Mouse (Mus musculus) liver, embryonic 12.5 days (tissue): Measurements from ENCODE around the gene Kcng3. TPM values are rescaled to one million over a fixed set of nuclear protein-coding genes. Genes with fewer than 3 reads are reported as not detected.
A peak's percentile ranks its signal among the peaks of the same experiment; 100 is the strongest.

Experiments
- ATAC-seq: fragments of 200-750 bp; cut with Nextera tagmentation; 2 replicates; pipeline ENCODE4 v1.8.0; 2017; ENCODE audit warnings: moderate number of reproducible peaks, mild to moderate bottlenecking, moderate library complexity
- H3K27ac ChIP-seq: fragments of 300-500 bp; sonication (generic); 2 replicates; pipeline ENCODE4 v1.5.1; 2016; ENCODE audit warnings: mild to moderate bottlenecking
- H3K27me3 ChIP-seq: fragments of 300-500 bp; sonication (generic); replicated peaks from 2 replicates; pipeline ENCODE4 v1.6.1; 2016; ENCODE audit warnings: mild to moderate bottlenecking, moderate library complexity
- H3K36me3 ChIP-seq: fragments of 300-500 bp; sonication (generic); 2 replicates; pipeline ENCODE4 v1.6.1; 2016; ENCODE audit warnings: mild to moderate bottlenecking, moderate library complexity
- H3K4me1 ChIP-seq: fragments of 300-500 bp; sonication (generic); 2 replicates; pipeline ENCODE4 v1.6.1; 2016
- H3K4me2 ChIP-seq: fragments of 300-500 bp; sonication (generic); 2 replicates; pipeline ENCODE4 v1.6.1; 2016; ENCODE audit warnings: mild to moderate bottlenecking, moderate library complexity
- H3K4me3 ChIP-seq: fragments of 300-500 bp; sonication (generic); 2 replicates; pipeline ENCODE4 v1.5.1; 2016; ENCODE audit warnings: mild to moderate bottlenecking, moderate library complexity
- H3K9ac ChIP-seq: fragments of 300-500 bp; sonication (generic); 2 replicates; pipeline ENCODE4 v1.6.1; 2016; ENCODE audit warnings: mild to moderate bottlenecking, moderate library complexity
- H3K9me3 ChIP-seq: fragments of 300-500 bp; sonication (generic); replicated peaks from 2 replicates; pipeline ENCODE4 v1.6.1; 2016; ENCODE audit warnings: mild to moderate bottlenecking, moderate library complexity
- WGBS: fragments of 180-500 bp; shearing (Covaris S2); methylation state at CpG from one replicate; pipeline ENCODE4 v1.1.7; 2016; ENCODE audit not compliant: insufficient replicate concordance; 5-methylcytosine and 5-hydroxymethylcytosine counted together
- polyA plus RNA-seq: library from polyadenylated mRNA; unstranded; fragments of >200 nt; fragmentation: Nextera tagmentation; extraction: Ambion mirVana; gene quantifications from 2 replicates; pipeline ENCODE4 v1.2.1, GENCODE M21; 2016

Gene Kcng3
- polyA plus RNA-seq, 1 experiment from 2014 or later: 0.06 TPM

DNA sequence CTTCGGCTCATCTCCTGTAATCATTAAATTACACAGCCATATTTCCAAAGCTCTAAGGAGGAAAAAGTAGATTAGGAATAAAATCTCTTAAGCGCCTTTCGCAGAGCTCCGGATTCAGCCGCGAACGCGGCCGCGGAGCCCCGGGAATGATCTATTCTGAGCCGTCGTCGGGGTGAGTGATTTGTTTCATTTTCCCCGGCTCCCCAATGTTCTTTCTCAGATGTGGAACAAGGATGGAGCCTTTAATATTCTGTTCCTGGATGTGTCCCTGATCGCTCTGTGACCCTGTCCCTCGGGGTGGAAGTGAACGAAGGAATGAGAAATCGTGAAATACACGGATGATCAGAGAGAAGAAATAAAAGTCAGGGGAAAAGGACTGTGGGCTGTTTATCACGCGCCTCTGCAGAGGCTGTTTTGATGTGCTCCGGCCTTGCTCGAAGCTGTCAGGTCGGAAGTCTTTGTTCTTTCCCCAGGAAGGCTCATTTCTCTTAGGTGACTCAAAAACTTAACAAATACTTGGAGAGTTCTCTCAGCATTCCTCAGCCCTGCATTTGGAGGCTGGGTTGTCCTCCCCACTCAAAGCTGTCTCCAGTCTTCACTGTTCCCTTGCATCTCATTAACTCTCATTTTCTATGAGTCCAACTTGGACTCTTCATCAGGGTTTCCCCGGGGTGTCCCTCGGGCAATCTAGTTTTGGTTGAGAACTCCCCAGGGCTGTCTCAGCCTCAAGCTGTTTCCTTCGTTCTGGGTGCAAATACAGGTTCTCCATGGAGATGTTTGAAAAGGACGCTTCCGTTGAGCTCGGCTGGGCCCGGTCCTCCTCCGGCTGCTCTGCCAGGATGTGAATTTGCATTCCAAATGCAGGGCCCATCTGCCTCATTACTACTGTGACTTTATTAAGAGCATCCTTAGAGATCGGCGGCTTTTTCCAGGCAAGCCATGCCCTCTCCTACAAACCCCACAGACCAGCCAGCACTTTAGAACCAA lies 85.6 kb downstream of the Kcng3 start:
- H3K36me3 ChIP-seq: no peaks in the 10 kb centered on the region
- no peak for ATAC-seq
- H3K9ac ChIP-seq: peak overlapping the region; percentile 43
- no peak overlapping the region for H3K27ac ChIP-seq
- H3K4me1 ChIP-seq: peaks cover 20% of the 10 kb centered on the region
- peak overlapping the region; percentile 50 for H3K4me3 ChIP-seq
- H3K4me2 ChIP-seq: peak overlapping the region; percentile 64
- peaks cover 51% of the 10 kb centered on the region for H3K27me3 ChIP-seq
- H3K9me3 ChIP-seq: no peaks in the 10 kb centered on the region
- 21% methylated on average over 35 of the region's 35 CpGs for WGBS

DNA sequence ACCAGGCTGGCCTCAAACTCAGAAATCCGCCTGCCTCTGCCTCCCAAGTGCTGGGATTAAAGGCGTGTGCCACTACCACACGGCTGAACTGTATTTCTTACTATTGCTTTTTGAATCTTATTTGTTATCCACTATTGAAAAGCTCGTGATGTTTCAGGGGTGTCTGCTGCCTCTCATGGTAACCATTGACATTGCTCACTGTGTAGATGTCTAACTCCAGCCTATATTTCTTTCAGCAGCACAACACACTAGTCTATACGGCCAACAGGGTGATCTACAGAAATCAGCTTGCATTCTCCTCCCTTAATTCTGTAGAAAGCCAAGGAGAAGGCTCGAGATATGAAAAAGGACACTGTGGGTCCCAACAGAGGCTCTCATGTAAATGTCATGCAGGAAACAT lies 86.4 kb downstream of the Kcng3 start:
- Histone ChIP-seq H3K9me3 (no peaks in the 10 kb centered on the region), H3K9ac (no peak overlapping the region), H3K4me2 (peak overlapping the region; percentile 64), H3K4me3 (peak overlapping the region; percentile 50; the same call in 1 of the 2 replicates), H3K27me3 (peaks cover 56% of the 10 kb centered on the region), H3K27ac (no peak overlapping the region), H3K36me3 (no peaks in the 10 kb centered on the region), H3K4me1 (peaks cover 20% of the 10 kb centered on the region)
- no peak for ATAC-seq
- WGBS: 60% methylated on average over 6 of the region's 6 CpGs

DNA sequence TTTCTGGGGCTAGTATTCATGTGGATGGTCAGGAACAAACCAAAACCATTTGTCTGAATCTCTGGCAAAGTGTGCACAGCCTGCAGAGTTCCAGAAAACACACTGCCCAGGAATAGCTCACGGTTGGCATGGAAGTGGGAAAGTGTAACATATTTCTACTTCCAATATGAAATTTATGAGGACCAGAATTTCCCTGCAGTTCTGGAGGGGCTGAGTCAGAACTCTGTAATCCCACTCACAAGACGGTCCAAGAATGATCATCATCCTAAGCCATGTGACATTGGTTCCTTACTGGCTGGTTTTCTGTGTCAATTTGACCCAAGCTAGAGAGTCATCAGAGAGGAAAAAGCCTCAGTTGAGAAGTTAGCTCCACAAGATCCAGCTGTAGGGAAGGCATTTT lies 89.3 kb downstream of the Kcng3 start:
- no peak overlapping the region for H3K4me2 ChIP-seq
- H3K27ac ChIP-seq: no peak overlapping the region
- H3K9ac ChIP-seq: no peak overlapping the region
- no peaks in the 10 kb centered on the region for H3K36me3 ChIP-seq
- peaks cover 10% of the 10 kb centered on the region for H3K4me1 ChIP-seq
- no peak overlapping the region for H3K4me3 ChIP-seq
- no peak for ATAC-seq
- WGBS: 75% methylated on average over 2 of the region's 2 CpGs
- H3K9me3 ChIP-seq: no peaks in the 10 kb centered on the region
- H3K27me3 ChIP-seq: peaks cover 50% of the 10 kb centered on the region

DNA sequence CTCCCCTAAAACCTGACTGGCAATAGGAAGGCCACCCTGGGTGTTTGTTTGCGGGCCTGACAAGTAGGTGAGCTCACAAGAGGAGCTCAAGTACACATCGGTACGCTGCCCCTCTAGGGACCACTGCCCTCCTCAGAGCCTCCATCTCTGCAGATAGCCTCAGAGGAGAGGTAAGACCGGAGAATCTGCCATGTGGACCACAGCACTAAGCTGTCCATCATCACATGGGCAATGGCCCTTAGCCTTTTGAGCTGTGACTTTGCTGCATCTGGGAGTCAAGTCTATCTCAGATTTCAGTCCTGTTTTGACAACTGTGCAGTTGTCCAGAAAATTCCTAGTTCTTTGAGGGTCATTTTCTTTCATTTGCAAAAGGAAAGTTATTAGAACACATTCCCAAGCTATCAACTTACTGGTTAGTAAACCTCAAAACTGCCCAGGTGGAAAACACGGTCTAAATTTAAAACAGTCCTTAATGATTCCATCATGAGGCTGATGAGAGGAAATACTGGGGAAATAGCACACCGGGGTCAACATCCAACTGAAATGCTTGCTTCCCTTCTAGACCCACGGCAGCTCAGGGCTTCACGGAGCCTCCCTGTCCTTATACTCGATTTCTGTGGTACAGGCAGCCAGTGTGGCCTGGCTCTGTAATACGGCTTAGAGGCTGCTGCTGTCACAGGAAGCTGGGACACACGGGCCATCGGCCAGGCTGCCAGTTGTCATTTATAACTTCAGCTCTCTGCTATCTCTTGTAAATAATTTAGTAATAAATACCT lies 92.2 kb downstream of the Kcng3 start:
- H3K4me2 ChIP-seq: no peak overlapping the region
- WGBS: 54% methylated on average over 12 of the region's 12 CpGs
- no peak overlapping the region for H3K9ac ChIP-seq
- no peaks in the 10 kb centered on the region for H3K36me3 ChIP-seq
- no peak for ATAC-seq
- H3K27ac ChIP-seq: no peak overlapping the region
- H3K4me1 ChIP-seq: no peaks in the 10 kb centered on the region
- no peaks in the 10 kb centered on the region for H3K9me3 ChIP-seq
- peaks cover 20% of the 10 kb centered on the region; the same call in 1 of the 2 replicates for H3K27me3 ChIP-seq
- no peak overlapping the region for H3K4me3 ChIP-seq

DNA sequence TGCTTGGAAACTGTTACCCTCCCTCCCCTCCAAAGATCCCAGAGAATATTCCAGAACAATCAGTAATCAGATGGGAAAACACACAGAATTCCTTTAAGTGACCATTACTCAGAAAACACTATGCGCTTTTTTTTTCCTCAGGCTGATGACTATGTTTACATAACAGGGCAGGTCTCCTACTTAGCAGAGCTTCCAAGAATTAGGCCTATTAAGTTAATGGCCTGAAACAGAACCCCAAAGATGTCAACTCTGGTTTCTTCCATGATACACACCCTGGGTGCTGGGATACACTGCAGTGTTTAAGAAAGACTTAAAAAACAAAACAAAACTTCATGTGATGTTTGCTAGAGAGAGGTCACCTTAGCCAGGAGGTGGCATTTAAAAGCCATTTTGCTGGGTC lies 93.0 kb downstream of the Kcng3 start:
- Histone ChIP-seq H3K9ac (no peak overlapping the region), H3K27ac (no peak overlapping the region), H3K4me3 (no peak overlapping the region), H3K9me3 (no peaks in the 10 kb centered on the region), H3K4me1 (no peaks in the 10 kb centered on the region), H3K4me2 (no peak overlapping the region), H3K27me3 (peaks cover 17% of the 10 kb centered on the region; the same call in 1 of the 2 replicates), H3K36me3 (no peaks in the 10 kb centered on the region)
- WGBS: 84% methylated on average over 1 of the region's 1 CpGs
- no peak for ATAC-seq

DNA sequence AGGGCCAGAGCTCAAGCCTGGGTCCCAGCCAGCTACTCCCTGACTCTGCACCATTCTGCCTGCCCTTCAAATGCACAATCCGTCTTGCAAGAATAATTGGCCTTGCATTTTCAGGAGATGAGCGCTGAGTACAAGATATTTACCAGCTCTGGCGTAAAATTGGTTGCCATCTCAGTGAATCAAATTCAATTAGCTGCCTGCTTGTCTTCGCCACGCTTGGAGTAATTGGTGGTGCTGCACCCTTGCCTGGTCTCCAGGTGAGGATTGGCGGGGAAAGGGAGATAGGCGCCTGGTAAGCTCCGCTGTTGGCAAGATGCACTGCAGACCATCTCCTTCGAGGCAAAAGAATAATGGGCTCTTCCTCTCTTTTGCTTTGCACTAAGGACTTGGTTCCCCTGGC lies 93.6 kb downstream of the Kcng3 start:
- Histone ChIP-seq H3K9me3 (no peaks in the 10 kb centered on the region), H3K27me3 (peaks cover 17% of the 10 kb centered on the region; the same call in 1 of the 2 replicates), H3K36me3 (no peaks in the 10 kb centered on the region), H3K4me2 (no peak overlapping the region), H3K4me1 (no peaks in the 10 kb centered on the region), H3K27ac (no peak overlapping the region), H3K9ac (no peak overlapping the region), H3K4me3 (no peak overlapping the region)
- WGBS: 73% methylated on average over 9 of the region's 9 CpGs
- ATAC-seq: no peak

Other genes starting within 250 kb of the Kcng3 start
- gene Cox7a2l, start 114.6 kb downstream of the Kcng3 start, polyA plus RNA-seq: 87.2 and 90.9 TPM in 2 replicates
- 60.2 and 66.4 TPM in 2 replicates for gene Mta3, start 74.3 kb upstream of the Kcng3 start, polyA plus RNA-seq
- 7.1 and 7.7 TPM in 2 replicates for gene Haao, start 216.1 kb upstream of the Kcng3 start, polyA plus RNA-seq